Mouse (Mus musculus) embryonic facial prominence, embryonic 10.5 days (tissue): ENCODE measurements around the gene Pola2. TPM values are rescaled to one million over a fixed set of nuclear protein-coding genes. Genes with fewer than 3 reads are reported as not detected.

Experiments
- DNase-seq: peaks from one replicate; pipeline ENCODE4 v3.0.0-alpha.2; 2017; ENCODE audit warnings: low spot score
- H3K27ac ChIP-seq: fragments of 300-500 bp; sonication (generic); replicated peaks from 2 replicates; pipeline ENCODE4 v1.5.1; 2016; ENCODE audit warnings: mild to moderate bottlenecking
- H3K27me3 ChIP-seq: fragments of 300-500 bp; sonication (generic); replicated peaks from 2 replicates; pipeline ENCODE4 v1.6.1; 2016; ENCODE audit warnings: low read depth, mild to moderate bottlenecking; ENCODE audit not compliant: poor library complexity, severe bottlenecking
- H3K36me3 ChIP-seq: fragments of 300-500 bp; sonication (generic); replicated peaks from 2 replicates; pipeline ENCODE4 v1.6.1; 2016; ENCODE audit warnings: mild to moderate bottlenecking, moderate library complexity
- H3K4me1 ChIP-seq: fragments of 300-500 bp; sonication (generic); 2 replicates; pipeline ENCODE4 v1.6.1; 2016
- H3K4me3 ChIP-seq: fragments of 300-500 bp; sonication (generic); 2 replicates; pipeline ENCODE4 v1.5.1; 2016; ENCODE audit warnings: mild to moderate bottlenecking, moderate library complexity
- H3K9me3 ChIP-seq: fragments of 300-500 bp; sonication (generic); 2 replicates; pipeline ENCODE4 v1.6.1; 2016; ENCODE audit warnings: mild to moderate bottlenecking
- WGBS: fragments of 180-500 bp; shearing (Covaris S2); methylation state at CpG from one replicate; pipeline ENCODE4 v1.1.7; 2016; 5-methylcytosine and 5-hydroxymethylcytosine counted together
- polyA plus RNA-seq: library from polyadenylated mRNA; unstranded; fragments of >200 nt; fragmentation: Nextera tagmentation; extraction: Ambion mirVana; gene quantifications from 2 replicates; pipeline ENCODE4 v1.2.1, GENCODE M21; 2016

Pola2 gene
- polyA plus RNA-seq, 1 experiment from 2014 or later = 119 TPM

GRCm38 (mm10) chr19:5928104-5928503 lies 35.9 kb downstream of the Pola2 start:
- WGBS = 74% methylated on average over 6 of the region's 6 CpGs
- Histone ChIP-seq H3K27ac (no peak overlapping the region), H3K9me3 (no peaks in the 10 kb centered on the region), H3K4me3 (no peak overlapping the region), H3K36me3 (no peaks in the 10 kb centered on the region), H3K27me3 (peaks cover 18% of the 10 kb centered on the region), H3K4me1 (peaks cover 43% of the 10 kb centered on the region)
- DNase-seq = no peak

DNA sequence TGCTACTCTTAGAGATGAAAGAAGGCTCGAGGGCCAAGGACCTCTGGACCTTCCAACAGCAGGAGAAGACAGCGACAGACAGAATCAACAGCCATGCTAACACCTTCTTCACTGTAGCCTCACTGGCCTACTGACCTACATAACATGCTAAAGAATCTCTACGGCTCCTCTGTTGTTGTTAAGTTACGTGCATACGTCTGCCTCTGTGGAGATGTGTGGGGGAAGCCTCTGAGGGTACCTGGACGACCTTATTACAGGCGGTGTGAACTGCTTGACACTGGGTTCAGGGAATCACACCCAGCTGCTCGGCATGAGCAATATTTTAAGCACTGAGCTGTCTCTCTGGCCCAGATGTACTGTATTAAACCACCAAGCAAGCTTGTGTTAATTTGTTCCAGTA lies 36.5 kb downstream of the Pola2 start:
- H3K27ac ChIP-seq = no peak overlapping the region; the same call in 1 of the 2 replicates
- DNase-seq = no peak
- H3K4me3 ChIP-seq = no peak overlapping the region
- no peaks in the 10 kb centered on the region for H3K36me3 ChIP-seq
- peaks cover 45% of the 10 kb centered on the region for H3K4me1 ChIP-seq
- peaks cover 23% of the 10 kb centered on the region for H3K27me3 ChIP-seq
- WGBS = 68% methylated on average over 8 of the region's 8 CpGs
- H3K9me3 ChIP-seq = no peaks in the 10 kb centered on the region

DNA sequence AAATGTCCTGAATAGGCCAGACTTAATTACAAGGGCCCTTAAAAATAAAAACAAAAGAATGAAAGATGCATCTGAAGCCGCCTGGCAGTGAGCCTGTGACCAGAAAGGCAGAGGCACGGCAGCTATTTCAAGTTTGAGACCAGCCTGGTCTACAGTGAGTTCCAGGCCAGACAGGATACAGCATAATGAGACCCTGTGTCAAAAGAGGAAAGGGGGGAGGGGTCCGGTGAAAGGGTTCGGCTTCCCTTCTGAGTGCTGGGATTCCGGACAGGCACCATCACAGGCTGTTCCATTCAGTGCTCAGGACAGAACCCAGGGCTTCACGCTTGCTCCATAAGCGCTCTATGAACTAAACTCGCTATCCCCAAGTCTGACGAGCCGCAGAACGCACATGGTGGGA lies 37.0 kb downstream of the Pola2 start:
- DNase-seq = peak; percentile 30
- no peaks in the 10 kb centered on the region for H3K9me3 ChIP-seq
- H3K27me3 ChIP-seq = peaks cover 24% of the 10 kb centered on the region
- peaks cover 50% of the 10 kb centered on the region for H3K4me1 ChIP-seq
- H3K4me3 ChIP-seq = no peak overlapping the region
- H3K36me3 ChIP-seq = no peaks in the 10 kb centered on the region
- H3K27ac ChIP-seq = no peak overlapping the region; the same call in 1 of the 2 replicates
- 63% methylated on average over 11 of the region's 11 CpGs for WGBS

- Histone ChIP-seq H3K9me3 (no peaks in the 10 kb centered on the region), H3K4me1 (peaks cover 57% of the 10 kb centered on the region), H3K4me3 (peak overlapping the region; percentile 60), H3K36me3 (no peaks in the 10 kb centered on the region), H3K27me3 (peaks cover 24% of the 10 kb centered on the region), H3K27ac (peak overlapping the region; percentile 1; the same call in 1 of the 2 replicates)
- no peak for DNase-seq
- 35% methylated on average over 11 of the region's 11 CpGs for WGBS
Observed at GRCm38 (mm10) chr19:5925311-5925855, 38.6 kb downstream of the Pola2 start.

DNA sequence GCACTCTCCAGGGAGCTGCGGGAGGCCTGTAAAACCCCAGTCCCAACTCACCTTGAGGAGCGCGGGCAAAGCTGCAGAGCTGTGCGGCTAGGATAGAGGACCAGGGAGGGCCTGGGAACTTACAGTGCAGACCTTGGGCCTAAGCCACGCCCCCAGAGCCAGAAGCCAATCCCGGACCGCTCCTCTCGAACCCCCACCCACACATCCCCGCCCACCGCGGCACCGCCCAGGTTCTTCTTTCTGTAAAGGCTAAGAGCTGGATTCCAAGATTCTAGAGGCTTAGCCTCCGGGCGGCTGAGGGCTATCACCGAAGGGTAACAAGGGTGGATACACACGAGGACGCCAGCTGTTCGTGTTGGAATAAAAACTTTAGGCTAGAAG lies 39.3 kb downstream of the Pola2 start, which contains the start of gene Cdc42ep2:
Gene Cdc42ep2 (minus strand): TSS at position 104 of the 381 bp plus-strand sequence.
- Histone ChIP-seq H3K36me3 (no peaks in the 10 kb centered on the region), H3K4me1 (peaks cover 57% of the 10 kb centered on the region), H3K4me3 (peak within 1 kb of the TSS; percentile 60), H3K9me3 (no peaks in the 10 kb centered on the region), H3K27me3 (peaks cover 24% of the 10 kb centered on the region), H3K27ac (peak within 1 kb of the TSS; percentile 1)
- peak; percentile 96 for DNase-seq
- WGBS = under 1% methylated on average over 18 of the region's 18 CpGs

GRCm38 (mm10) chr19:5923990-5924712 lies 39.9 kb downstream of the Pola2 start:
- Histone ChIP-seq H3K9me3 (no peaks in the 10 kb centered on the region), H3K36me3 (no peaks in the 10 kb centered on the region), H3K27ac (peak overlapping the region; percentile 1), H3K4me3 (peak overlapping the region; percentile 60), H3K4me1 (peaks cover 52% of the 10 kb centered on the region), H3K27me3 (peaks cover 24% of the 10 kb centered on the region)
- under 1% methylated on average over 38 of the region's 38 CpGs for WGBS
- peak; percentile 93 for DNase-seq

GRCm38 (mm10) chr19:5922963-5923362 lies 41.0 kb downstream of the Pola2 start:
- no peak for DNase-seq
- Histone ChIP-seq H3K36me3 (peaks cover 2% of the 10 kb centered on the region; the same call in 1 of the 2 replicates), H3K9me3 (no peaks in the 10 kb centered on the region), H3K27me3 (peaks cover 24% of the 10 kb centered on the region), H3K27ac (no peak overlapping the region), H3K4me3 (no peak overlapping the region), H3K4me1 (peaks cover 42% of the 10 kb centered on the region)
- WGBS = 87% methylated on average over 3 of the region's 3 CpGs

DNA sequence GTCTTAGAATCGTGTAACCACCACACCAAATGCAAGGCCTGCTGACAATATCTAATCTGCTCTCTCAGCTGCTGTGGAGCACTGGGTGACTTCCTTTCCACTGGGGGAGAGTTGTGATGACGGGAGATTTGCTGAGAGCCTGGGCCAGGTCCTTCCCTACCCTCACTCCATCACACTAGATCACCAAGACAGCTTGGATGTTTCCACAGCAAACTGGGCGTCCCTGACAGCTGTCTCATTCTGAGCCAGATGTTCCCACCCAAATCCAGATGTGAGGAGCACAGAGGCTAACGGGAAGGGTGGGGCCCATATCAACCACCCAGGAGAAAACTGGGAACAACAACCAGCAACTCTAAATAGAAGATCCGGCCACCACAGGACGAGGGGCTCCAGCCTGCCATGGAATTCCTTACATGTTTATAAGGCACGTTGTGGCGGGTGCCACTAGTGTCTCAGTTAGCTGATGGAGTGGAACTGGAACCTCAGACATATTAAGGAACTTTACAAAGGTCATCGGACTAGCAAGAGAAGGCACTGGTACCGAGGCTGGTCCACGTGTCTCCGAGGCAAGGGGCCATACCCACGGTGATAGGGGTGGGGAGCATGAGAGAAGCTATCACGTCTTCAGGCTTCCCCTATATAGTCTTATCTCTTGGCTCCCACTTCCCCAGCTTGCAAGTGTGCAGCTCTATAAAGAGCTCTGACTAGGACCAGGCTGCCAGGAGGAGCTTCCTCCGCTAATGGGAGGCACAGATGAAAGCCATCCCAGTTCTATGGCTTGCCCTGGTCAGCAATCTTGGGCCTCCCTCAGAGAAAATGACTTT lies 41.7 kb downstream of the Pola2 start:
- peaks cover 39% of the 10 kb centered on the region for H3K4me1 ChIP-seq
- H3K4me3 ChIP-seq = 0 out of 2 replicates have a peak overlapping the region, but pooled peaks have one; percentile 21
- H3K27ac ChIP-seq = no peak overlapping the region
- no peaks in the 10 kb centered on the region for H3K9me3 ChIP-seq
- no peak for DNase-seq
- H3K36me3 ChIP-seq = peaks cover 8% of the 10 kb centered on the region; the same call in 1 of the 2 replicates
- peaks cover 24% of the 10 kb centered on the region for H3K27me3 ChIP-seq
- 78% methylated on average over 15 of the region's 15 CpGs for WGBS

DNA sequence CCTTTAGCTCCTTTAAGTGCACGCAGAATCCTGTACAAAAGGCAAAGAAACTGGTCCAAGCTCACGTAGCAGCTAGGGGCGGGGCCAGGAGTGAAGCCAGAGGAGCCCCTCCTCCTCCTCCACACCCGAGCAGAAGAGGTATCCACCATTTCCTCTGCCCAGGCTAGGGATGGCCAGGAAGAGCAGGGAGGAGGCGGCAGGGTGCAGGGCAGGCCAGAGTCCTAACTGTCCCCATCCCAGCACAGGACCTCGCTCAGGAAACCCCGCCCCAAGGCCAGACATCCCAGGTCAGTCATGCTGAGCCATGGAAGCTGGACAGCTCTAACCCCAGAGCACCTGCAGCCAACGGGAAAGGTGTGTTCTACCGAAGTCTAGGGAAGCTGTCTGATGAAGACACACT lies 42.3 kb downstream of the Pola2 start:
- Histone ChIP-seq H3K36me3 (peaks cover 14% of the 10 kb centered on the region; the same call in 1 of the 2 replicates), H3K27me3 (peaks cover 24% of the 10 kb centered on the region), H3K9me3 (no peaks in the 10 kb centered on the region), H3K4me1 (peaks cover 34% of the 10 kb centered on the region), H3K4me3 (peak overlapping the region; percentile 21; the same call in 1 of the 2 replicates), H3K27ac (0 out of 2 replicates have a peak overlapping the region, but pooled peaks have one; percentile 4)
- DNase-seq = peak; percentile 39
- 16% methylated on average over 9 of the region's 9 CpGs for WGBS

DNA sequence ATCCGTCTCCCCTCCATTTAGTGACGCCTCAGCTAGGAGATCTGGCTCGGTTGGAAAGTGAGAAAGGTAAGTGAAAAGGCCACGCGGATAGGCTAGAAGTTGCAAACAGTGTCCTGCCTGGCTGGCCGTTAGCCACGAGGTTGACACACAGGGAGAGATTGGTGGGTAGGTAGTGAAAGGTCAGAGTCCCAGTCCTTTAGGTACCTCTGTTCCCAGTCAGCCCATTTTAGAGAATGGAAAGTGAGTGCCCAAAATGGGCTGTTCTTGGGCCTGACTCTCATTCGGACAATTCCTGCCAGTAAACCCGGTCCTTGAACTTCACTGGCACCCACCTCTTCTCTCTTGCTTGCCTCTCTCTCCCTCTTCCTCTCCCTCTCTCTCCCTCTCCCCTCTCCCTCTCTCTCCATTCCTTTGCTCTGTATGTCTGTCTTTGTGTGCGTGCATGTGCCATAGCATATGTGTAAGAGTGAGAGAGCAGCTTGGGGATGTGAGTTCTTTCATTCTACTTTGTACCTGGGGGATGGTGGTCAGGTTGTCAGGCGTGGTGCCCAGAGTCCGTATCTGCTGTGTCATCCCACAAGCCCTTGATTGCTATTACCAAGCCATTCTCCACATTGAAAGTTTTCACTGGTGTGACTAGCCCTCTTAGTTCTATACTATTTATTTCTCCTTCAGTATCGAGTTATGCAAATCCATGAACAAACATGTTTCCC lies 50.8 kb downstream of the Pola2 start, which contains the start of gene Dpf2:
Gene Dpf2 (minus strand): TSS at position 4 of the 713 bp plus-strand sequence.
- Histone ChIP-seq H3K36me3 (peaks cover 38% of the 10 kb centered on the region), H3K4me1 (peaks cover 30% of the 10 kb centered on the region), H3K27me3 (no peaks in the 10 kb centered on the region), H3K9me3 (no peaks in the 10 kb centered on the region), H3K4me3 (peak within 1 kb of the TSS; percentile 98), H3K27ac (peak within 1 kb of the TSS; percentile 96)
- 22% methylated on average over 13 of the region's 13 CpGs for WGBS
- no peak for DNase-seq

GRCm38 (mm10) chr19:5912103-5913006 lies 51.6 kb downstream of the Pola2 start:
- under 1% methylated on average over 59 of the region's 59 CpGs for WGBS
- Histone ChIP-seq H3K9me3 (no peaks in the 10 kb centered on the region), H3K36me3 (peaks cover 36% of the 10 kb centered on the region), H3K27ac (peak overlapping the region; percentile 96), H3K4me1 (peaks cover 30% of the 10 kb centered on the region), H3K27me3 (no peaks in the 10 kb centered on the region), H3K4me3 (peak overlapping the region; percentile 98)
- peak; percentile 100 for DNase-seq
